Mouse (Mus musculus) kidney, embryonic 16.5 days (tissue): ENCODE measurements at regions not wholly inside any gene's neighbourhood (a gene's known extent, or its start where the extent isn't known, plus 50 kb on each side); places are given as distances from the start of the nearest gene placed in this dataset.

Experiments used
- ATAC-seq: fragments of 200-750 bp; cut with Nextera tagmentation; 2 replicates; pipeline ENCODE4 v1.8.0; 2017; ENCODE audit warnings: moderate TSS enrichment; ENCODE audit not compliant: low FRiP score, low TSS enrichment
- H3K27ac ChIP-seq: fragments of 300-500 bp; sonication (generic); 2 replicates; pipeline ENCODE4 v1.5.1; 2014; ENCODE audit warnings: low read length
- H3K27me3 ChIP-seq: fragments of 300-500 bp; sonication (generic); 2 replicates; pipeline ENCODE4 v1.6.1; 2014; ENCODE audit warnings: low read length, control low read depth, mixed read lengths; ENCODE audit not compliant: insufficient read depth
- H3K36me3 ChIP-seq: fragments of 300-500 bp; sonication (generic); 2 replicates; pipeline ENCODE4 v1.6.1; 2014; ENCODE audit warnings: low read length, control low read depth, mixed read lengths; ENCODE audit not compliant: insufficient read depth
- H3K4me1 ChIP-seq: fragments of 300-500 bp; sonication (generic); 2 replicates; pipeline ENCODE4 v1.6.1; 2014; ENCODE audit warnings: low read length, control low read depth, mixed read lengths; ENCODE audit not compliant: insufficient read depth
- H3K4me2 ChIP-seq: fragments of 300-500 bp; sonication (generic); replicated peaks from 2 replicates; pipeline ENCODE4 v1.6.1; 2014; ENCODE audit warnings: low read depth, low read length
- H3K4me3 ChIP-seq: fragments of 300-500 bp; sonication (generic); 2 replicates; pipeline ENCODE4 v1.5.1; 2014; ENCODE audit warnings: mild to moderate bottlenecking, low read length
- H3K9ac ChIP-seq: fragments of 300-500 bp; sonication (generic); replicated peaks from 2 replicates; pipeline ENCODE4 v1.6.1; 2014; ENCODE audit warnings: low read length
- H3K9me3 ChIP-seq: fragments of 300-500 bp; sonication (generic); 2 replicates; pipeline ENCODE4 v1.6.1; 2016; ENCODE audit warnings: low read length, control low read depth
- WGBS: fragments of 180-500 bp; shearing (Covaris S2); extraction: QIAGEN DNeasy Blood & Tissue Kit; methylation state at CpG from one replicate; pipeline ENCODE4 v1.1.7; 2014; 5-methylcytosine and 5-hydroxymethylcytosine counted together

DNA sequence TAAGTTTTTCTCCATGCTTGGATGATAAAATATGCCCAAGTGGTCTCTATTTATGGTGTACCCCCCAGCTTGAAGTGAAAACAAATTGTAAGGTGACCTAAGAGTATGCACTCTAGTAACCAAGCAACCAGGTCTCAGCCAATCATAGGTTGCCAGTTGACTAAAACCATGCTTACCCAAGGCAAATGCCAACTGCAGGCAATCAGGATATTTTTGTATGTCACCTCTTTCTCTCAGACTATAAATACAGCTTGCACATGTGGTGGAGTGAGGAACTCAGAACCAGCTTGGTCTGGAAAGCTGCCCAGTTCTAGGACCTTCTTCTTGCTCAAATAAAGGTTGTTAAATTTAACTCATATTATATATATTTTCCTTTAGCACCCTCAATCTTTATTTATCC is 476.0 kb upstream of the Gm26657 start:
- Histone ChIP-seq H3K9me3 (no peaks in the 10 kb centered on the region), H3K4me2 (no peak overlapping the region)
- no peak for ATAC-seq

DNA sequence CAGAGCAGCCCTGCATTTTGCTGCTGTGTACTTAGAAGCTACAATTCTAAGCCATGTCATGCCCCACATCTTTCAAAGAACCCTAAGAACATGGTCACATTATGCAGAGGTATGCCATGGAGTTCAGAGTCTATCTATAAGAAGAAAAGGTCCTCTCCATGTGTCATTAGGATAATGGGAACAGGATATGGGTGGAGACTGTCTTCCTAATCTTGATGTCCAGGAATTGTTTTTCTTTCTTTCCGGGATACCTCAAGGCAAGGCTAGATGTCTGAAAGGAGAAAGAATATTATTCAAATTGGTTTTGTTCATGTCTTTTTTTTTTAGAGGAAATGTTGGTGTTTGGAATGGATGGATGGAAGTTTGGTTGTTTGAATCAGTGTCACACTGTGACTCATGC is 477.3 kb upstream of the Gm26657 start:
- Histone ChIP-seq H3K27me3 (no peaks in the 10 kb centered on the region), H3K9ac (no peak overlapping the region), H3K4me1 (no peaks in the 10 kb centered on the region), H3K9me3 (no peaks in the 10 kb centered on the region), H3K27ac (no peak overlapping the region), H3K36me3 (no peaks in the 10 kb centered on the region), H3K4me2 (no peak overlapping the region), H3K4me3 (no peak overlapping the region)
- ATAC-seq, result no peak
- 54% methylated on average over 1 of the region's 1 CpGs for WGBS

More for the DNA sequence above, 476.0 kb upstream of the Gm26657 start:
- no peaks in the 10 kb centered on the region for H3K36me3 ChIP-seq
- H3K27me3 ChIP-seq, result no peaks in the 10 kb centered on the region
- H3K4me1 ChIP-seq, result no peaks in the 10 kb centered on the region
- no peak overlapping the region for H3K4me3 ChIP-seq
- no peak overlapping the region for H3K9ac ChIP-seq
- no peak overlapping the region for H3K27ac ChIP-seq

DNA sequence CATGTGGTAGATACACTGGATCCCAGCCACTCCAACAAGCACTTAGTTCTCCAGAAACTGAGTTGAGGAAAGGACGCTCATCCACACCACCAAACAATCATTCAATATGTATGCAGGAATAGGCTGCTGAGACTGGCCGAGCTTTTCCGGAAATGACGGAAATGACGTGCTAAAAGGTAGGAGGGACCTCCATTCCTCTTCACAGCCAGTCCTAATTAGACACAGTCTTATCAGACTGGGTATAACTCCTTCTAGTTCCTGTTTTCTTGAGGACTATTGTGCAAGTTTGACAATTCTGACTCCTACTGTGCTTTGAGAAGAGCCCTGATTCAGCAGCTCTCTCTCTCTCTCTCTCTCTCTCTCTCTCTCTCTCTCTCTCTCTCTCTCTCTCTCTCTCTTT is 477.9 kb upstream of the Gm26657 start:
- Histone ChIP-seq H3K36me3 (no peaks in the 10 kb centered on the region), H3K9me3 (no peaks in the 10 kb centered on the region), H3K4me2 (no peak overlapping the region), H3K27me3 (no peaks in the 10 kb centered on the region), H3K27ac (no peak overlapping the region), H3K4me1 (no peaks in the 10 kb centered on the region), H3K9ac (no peak overlapping the region), H3K4me3 (no peak overlapping the region)
- 87% methylated on average over 5 of the region's 5 CpGs for WGBS
- no peak for ATAC-seq

GRCm38 (mm10) chr4:56252375-56252774 is 487.5 kb upstream of the Gm26657 start:
- WGBS, result 0% methylated on average over 1 of the region's 1 CpGs
- H3K27ac ChIP-seq, result no peak overlapping the region
- H3K27me3 ChIP-seq, result no peaks in the 10 kb centered on the region
- H3K4me1 ChIP-seq, result no peaks in the 10 kb centered on the region
- no peak overlapping the region for H3K9ac ChIP-seq
- no peaks in the 10 kb centered on the region for H3K9me3 ChIP-seq
- no peak overlapping the region for H3K4me2 ChIP-seq
- H3K4me3 ChIP-seq, result no peak overlapping the region
- no peaks in the 10 kb centered on the region for H3K36me3 ChIP-seq
- no peak for ATAC-seq

- no peaks in the 10 kb centered on the region for H3K27me3 ChIP-seq
- no peaks in the 10 kb centered on the region for H3K36me3 ChIP-seq
- 73% methylated on average over 2 of the region's 2 CpGs for WGBS
- no peaks in the 10 kb centered on the region for H3K9me3 ChIP-seq
- no peaks in the 10 kb centered on the region for H3K4me1 ChIP-seq
- no peak overlapping the region for H3K27ac ChIP-seq
- no peak overlapping the region for H3K4me2 ChIP-seq
- ATAC-seq, result no peak
- no peak overlapping the region for H3K9ac ChIP-seq
- H3K4me3 ChIP-seq, result no peak overlapping the region
Measured at GRCm38 (mm10) chr4:56251766-56252165, 488.1 kb upstream of the Gm26657 start.

DNA sequence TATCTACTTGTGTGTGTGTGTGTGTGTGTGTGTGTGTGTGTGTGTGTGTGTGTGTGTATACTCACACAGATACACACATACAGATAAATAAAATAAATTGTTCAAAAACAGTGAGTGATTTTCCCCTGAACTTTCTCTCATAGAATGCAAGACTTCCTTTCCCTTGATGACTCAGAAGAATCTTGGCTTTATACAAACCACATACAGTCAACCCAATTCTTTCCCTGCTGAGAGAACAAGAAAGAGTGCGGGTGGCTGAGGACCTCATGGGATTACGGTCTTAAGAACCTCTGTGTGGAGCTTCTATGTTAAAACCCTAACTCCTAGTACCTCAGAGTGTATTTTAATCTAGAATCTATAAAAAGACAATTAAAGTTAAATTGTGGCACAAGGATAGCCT is 489.3 kb upstream of the Gm26657 start:
- no peak overlapping the region for H3K9ac ChIP-seq
- no peaks in the 10 kb centered on the region for H3K36me3 ChIP-seq
- ATAC-seq, result no peak
- no peaks in the 10 kb centered on the region for H3K27me3 ChIP-seq
- no peak overlapping the region for H3K4me3 ChIP-seq
- H3K4me1 ChIP-seq, result no peaks in the 10 kb centered on the region
- H3K27ac ChIP-seq, result no peak overlapping the region
- no peaks in the 10 kb centered on the region for H3K9me3 ChIP-seq
- 95% methylated on average over 2 of the region's 2 CpGs for WGBS
- H3K4me2 ChIP-seq, result no peak overlapping the region

GRCm38 (mm10) chr4:56243863-56244262 is 496.0 kb upstream of the Gm26657 start:
- H3K27ac ChIP-seq, result no peak overlapping the region
- H3K4me1 ChIP-seq, result no peaks in the 10 kb centered on the region
- no peaks in the 10 kb centered on the region for H3K9me3 ChIP-seq
- no peak for ATAC-seq
- no peaks in the 10 kb centered on the region for H3K27me3 ChIP-seq
- 79% methylated on average over 6 of the region's 6 CpGs for WGBS
- no peak overlapping the region for H3K4me3 ChIP-seq
- no peak overlapping the region for H3K9ac ChIP-seq
- no peak overlapping the region for H3K4me2 ChIP-seq
- H3K36me3 ChIP-seq, result no peaks in the 10 kb centered on the region

DNA sequence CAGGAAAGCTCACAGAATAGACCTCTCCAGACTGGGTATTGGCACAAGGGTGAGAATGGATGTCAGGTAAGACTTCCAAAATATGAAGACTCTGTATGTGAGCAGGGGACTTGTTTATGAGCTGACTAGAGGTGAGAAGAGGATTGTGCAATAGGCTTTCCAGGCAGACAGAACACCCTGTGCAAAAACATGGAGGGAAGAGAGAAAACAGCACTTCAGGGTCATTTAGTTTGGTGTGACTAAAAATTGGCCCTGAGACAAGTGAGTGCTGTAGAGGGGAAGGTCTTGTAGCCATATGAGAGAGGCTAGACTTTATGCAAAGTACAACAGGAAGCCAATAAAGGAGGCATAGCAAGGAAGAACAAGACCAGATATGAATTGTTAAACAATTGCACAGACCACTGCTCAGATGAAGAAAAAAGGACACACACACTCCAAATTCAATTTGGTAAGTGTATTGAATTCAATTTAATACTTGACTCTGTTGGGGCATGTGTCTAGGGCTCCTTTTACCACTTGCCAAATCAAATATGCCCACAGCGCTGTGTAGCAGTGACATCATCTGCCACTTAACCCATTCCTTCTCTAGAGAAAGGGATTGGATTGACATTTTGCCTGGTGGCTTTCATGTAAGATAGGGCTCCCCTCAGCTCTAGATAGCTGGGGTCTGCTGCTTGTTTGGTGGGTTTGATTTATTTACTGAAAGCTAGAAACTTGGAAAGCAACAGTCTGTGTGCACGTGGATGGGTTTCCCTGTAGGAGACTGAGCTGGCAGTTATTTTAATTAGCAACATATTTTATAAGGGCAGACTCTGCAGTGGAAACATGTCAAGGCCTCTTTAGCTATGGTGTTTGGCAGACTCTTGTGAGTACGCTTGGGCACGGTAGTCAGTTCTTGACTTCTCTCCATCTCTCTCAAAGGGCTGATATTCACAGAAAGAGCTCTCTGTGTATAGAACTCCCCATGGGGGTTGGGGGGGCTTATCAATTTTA is 501.1 kb upstream of the Gm26657 start:
- H3K4me3 ChIP-seq, result no peak overlapping the region
- no peak overlapping the region for H3K27ac ChIP-seq
- H3K9ac ChIP-seq, result no peak overlapping the region
- 71% methylated on average over 4 of the region's 4 CpGs for WGBS
- H3K4me1 ChIP-seq, result no peaks in the 10 kb centered on the region
- no peaks in the 10 kb centered on the region for H3K27me3 ChIP-seq
- H3K4me2 ChIP-seq, result no peak overlapping the region
- H3K9me3 ChIP-seq, result no peaks in the 10 kb centered on the region
- no peaks in the 10 kb centered on the region for H3K36me3 ChIP-seq
- no peak for ATAC-seq

DNA sequence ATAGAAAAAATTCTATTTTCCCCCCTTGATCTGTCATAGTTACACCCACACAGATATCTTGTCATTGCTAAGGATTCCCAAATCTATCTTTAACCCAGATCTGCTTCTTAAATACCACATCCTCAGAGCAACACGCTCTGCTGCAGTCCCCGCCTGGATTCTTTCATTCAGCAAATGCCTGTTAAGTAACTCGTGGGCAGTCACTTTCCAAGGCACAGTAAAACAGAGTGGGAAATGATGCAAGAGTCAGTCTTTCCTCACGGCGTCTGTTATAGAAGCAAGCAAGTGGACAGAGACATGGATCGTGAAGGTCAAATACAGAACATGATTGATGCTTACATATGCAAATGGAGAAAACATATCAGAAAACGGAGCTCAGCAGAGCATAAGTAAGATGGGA is 508.5 kb upstream of the Gm26657 start:
- H3K27me3 ChIP-seq, result no peaks in the 10 kb centered on the region
- H3K4me1 ChIP-seq, result no peaks in the 10 kb centered on the region
- no peak overlapping the region for H3K27ac ChIP-seq
- no peak overlapping the region for H3K9ac ChIP-seq
- no peak for ATAC-seq
- H3K4me2 ChIP-seq, result no peak overlapping the region
- H3K4me3 ChIP-seq, result no peak overlapping the region
- no peaks in the 10 kb centered on the region for H3K9me3 ChIP-seq
- H3K36me3 ChIP-seq, result no peaks in the 10 kb centered on the region
- WGBS, result 78% methylated on average over 7 of the region's 7 CpGs

DNA sequence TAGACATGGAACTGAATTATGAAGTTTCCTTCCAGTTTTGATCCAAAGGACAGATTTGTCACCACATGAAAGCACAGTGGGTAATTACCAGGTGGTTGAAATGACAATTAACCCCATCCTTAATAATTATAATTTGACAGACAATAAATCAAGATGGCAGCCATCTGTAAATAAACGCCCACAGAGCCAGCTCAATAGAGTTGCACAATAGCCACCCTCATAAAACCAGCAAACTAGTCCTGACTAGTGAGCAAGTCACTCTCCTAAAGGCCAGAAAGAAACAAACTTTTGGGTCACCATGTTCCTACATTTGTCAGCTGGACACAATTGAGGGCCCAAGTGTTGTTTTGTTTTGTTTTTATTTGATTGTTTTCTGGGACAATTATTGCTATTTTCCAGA is 509.4 kb upstream of the Gm26657 start:
- Histone ChIP-seq H3K9me3 (no peaks in the 10 kb centered on the region), H3K36me3 (no peaks in the 10 kb centered on the region), H3K27ac (no peak overlapping the region), H3K4me1 (no peaks in the 10 kb centered on the region), H3K27me3 (no peaks in the 10 kb centered on the region), H3K4me3 (no peak overlapping the region), H3K4me2 (no peak overlapping the region), H3K9ac (no peak overlapping the region)
- ATAC-seq, result no peak
- WGBS, result 48% methylated on average over 1 of the region's 1 CpGs
